Mouse (Mus musculus) G1E (cell line): ENCODE results near the gene Fcer2a. TPM values are rescaled to one million over a fixed set of nuclear protein-coding genes. Genes with fewer than 3 reads are reported as not detected.

Experiments
- ATAC-seq: 2 replicates; pipeline ENCODE4 v1.8.0; 2016; ENCODE audit warnings: mild to moderate bottlenecking; ENCODE audit not compliant: insufficient number of reproducible peaks, poor library complexity, low FRiP score, severe bottlenecking; ENCODE audit errors: extremely low read depth
- DNase-seq: peaks from one replicate; pipeline ENCODE4 v3.0.0; 2012; ENCODE audit warnings: low spot score
- H3K27me3 ChIP-seq: 2 replicates; pipeline ENCODE4 v1.6.1; 2012; ENCODE audit warnings: mild to moderate bottlenecking, low read length, inconsistent platforms; ENCODE audit not compliant: insufficient read depth
- H3K36me3 ChIP-seq: replicated peaks from 2 replicates; pipeline ENCODE3; 2012; ENCODE audit warnings: mild to moderate bottlenecking, inconsistent platforms
- H3K4me1 ChIP-seq: 2 replicates; pipeline ENCODE4 v1.6.1; 2012; ENCODE audit warnings: low read depth, low read length, inconsistent platforms, mixed read lengths; ENCODE audit not compliant: insufficient read depth
- H3K4me3 ChIP-seq: 2 replicates; pipeline ENCODE4 v1.5.1; 2012; ENCODE audit warnings: low read depth, mild to moderate bottlenecking, inconsistent platforms, low read length, moderate library complexity, mixed read lengths
- H3K9me3 ChIP-seq: replicated peaks from 2 replicates; pipeline ENCODE4 v1.6.1; 2012; ENCODE audit warnings: inconsistent platforms
- CTCF ChIP-seq: IDR thresholded peaks from 2 replicates; pipeline ENCODE4 v1.5.1; 2012; ENCODE audit warnings: low read depth, low read length, inconsistent platforms, mixed read lengths
- GATA1 ChIP-seq: IDR thresholded peaks from 2 replicates; pipeline ENCODE4 v1.6.1; 2012; ENCODE audit warnings: borderline replicate concordance, low read length, inconsistent platforms, mixed read lengths
- GATA2 ChIP-seq: IDR thresholded peaks from 2 replicates; pipeline ENCODE4 v1.6.1; 2012; ENCODE audit warnings: low read depth, low read length, inconsistent platforms, borderline replicate concordance
- POLR2AphosphoS5 ChIP-seq: IDR thresholded peaks from 2 replicates; pipeline ENCODE4 v1.6.1; 2012; ENCODE audit warnings: low read depth, low read length, inconsistent platforms; ENCODE audit not compliant: insufficient replicate concordance
- TAL1 ChIP-seq: conservative IDR thresholded peaks from 2 replicates; pipeline ENCODE4 v1.6.1; 2012; ENCODE audit warnings: low read depth, low read length, inconsistent platforms, mixed read lengths
- polyA plus RNA-seq: library from polyadenylated mRNA; stranded (reverse); fragments of >175 nt; gene quantifications from 2 replicates; pipeline ENCODE4 v1.2.3, GENCODE M21; 2012
- total RNA-seq, 2 experiments: library from RNA; stranded (forward) in 1 of 2; stranded (reverse) in 1 of 2; fragments of 200-1000 nt in 1 of 2; fragments of >200 nt in 1 of 2; fragmentation: Nextera tagmentation in 1 of 2; gene quantifications; 2 replicates each; pipeline ENCODE4 v1.2.3; 2014 to 2017

The Fcer2a gene
- total and polyA plus RNA-seq, 3 experiments = not detected

DNA sequence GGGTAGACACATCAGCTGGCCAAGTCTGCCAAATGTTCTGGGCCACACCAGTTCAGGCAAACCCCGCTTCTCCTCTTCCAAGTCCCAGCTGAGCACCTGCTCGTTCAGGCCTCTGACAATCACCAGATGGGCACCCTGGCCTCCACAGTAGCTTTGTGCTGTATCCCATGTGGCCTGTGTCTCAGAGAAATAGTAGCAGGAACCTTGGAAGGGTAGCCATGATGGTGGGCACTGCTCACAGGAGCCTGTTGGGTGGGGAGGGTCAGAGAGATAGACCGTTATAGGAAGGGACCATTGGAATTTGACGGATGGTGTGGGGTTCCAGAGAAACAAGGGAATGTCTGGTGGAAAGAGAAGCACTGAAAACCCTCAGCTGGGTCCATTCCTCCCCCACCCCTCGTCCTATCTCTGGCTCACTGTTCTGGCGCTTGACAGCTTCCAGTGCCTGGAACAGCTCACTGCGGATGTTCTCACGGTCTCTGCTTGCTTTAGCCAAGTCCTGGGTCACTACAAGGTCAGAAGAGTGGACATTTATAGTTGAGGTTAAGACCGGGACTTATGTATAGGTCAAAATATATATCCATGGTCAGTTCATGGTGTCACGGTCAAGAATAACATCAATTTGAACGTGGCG, 23.5 kb upstream of the Fcer2a start:
- H3K4me3 ChIP-seq = no peak overlapping the region
- H3K4me1 ChIP-seq = no peaks in the 10 kb centered on the region
- H3K9me3 ChIP-seq = no peaks in the 10 kb centered on the region
- ATAC-seq = no peak
- peaks cover 3% of the 10 kb centered on the region; the same call in 1 of the 2 replicates for H3K27me3 ChIP-seq
- TF ChIP-seq TAL1 (no peak), GATA1 (no peak), POLR2AphosphoS5 (no peak), GATA2 (no peak), CTCF (no peak)
- no peak for DNase-seq
- H3K36me3 ChIP-seq = no peaks in the 10 kb centered on the region

DNA sequence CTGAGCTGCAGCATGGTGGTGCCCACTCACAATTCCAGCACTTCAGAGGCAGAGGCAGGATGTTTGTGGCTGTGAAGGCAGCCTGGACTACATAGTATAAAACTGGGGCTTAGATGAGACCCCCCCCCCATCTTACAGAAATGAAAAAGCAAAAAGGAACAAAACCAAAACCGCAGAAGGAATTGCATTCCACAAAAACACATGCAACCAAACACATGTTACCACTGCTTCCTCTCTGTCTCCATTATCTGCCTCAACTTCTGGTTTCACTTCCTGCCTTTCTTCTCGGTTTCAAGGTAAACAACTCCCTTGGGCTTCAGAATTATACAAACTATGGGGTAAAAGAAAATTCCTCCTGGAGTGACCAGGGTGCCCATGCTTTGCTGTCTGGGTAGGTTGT, 17.7 kb upstream of the Fcer2a start:
- H3K36me3 ChIP-seq = no peaks in the 10 kb centered on the region
- H3K4me1 ChIP-seq = no peaks in the 10 kb centered on the region
- H3K9me3 ChIP-seq = no peaks in the 10 kb centered on the region
- no peak for TF ChIP-seq TAL1
- no peak for TF ChIP-seq CTCF
- no peak for TF ChIP-seq POLR2AphosphoS5
- no peak for TF ChIP-seq GATA2
- TF ChIP-seq GATA1 = no peak
- H3K27me3 ChIP-seq = 0 out of 2 replicates have a peak, but pooled peaks cover 4% of the 10 kb centered on the region
- DNase-seq (no peak), ATAC-seq (peak; percentile 34; the same call in 1 of the 2 replicates)
- no peak overlapping the region for H3K4me3 ChIP-seq

- DNase-seq = no peak
- Histone ChIP-seq H3K36me3 (no peaks in the 10 kb centered on the region), H3K4me3 (no peak overlapping the region), H3K4me1 (no peaks in the 10 kb centered on the region), H3K9me3 (no peaks in the 10 kb centered on the region), H3K27me3 (0 out of 2 replicates have a peak, but pooled peaks cover 4% of the 10 kb centered on the region)
- ATAC-seq = no peak
- TF ChIP-seq GATA1 (no peak), TAL1 (no peak), POLR2AphosphoS5 (no peak), CTCF (no peak), GATA2 (no peak)
These were observed 16.3 kb upstream of the Fcer2a start for GRCm38 (mm10) chr8:3710312-3710711.

DNA sequence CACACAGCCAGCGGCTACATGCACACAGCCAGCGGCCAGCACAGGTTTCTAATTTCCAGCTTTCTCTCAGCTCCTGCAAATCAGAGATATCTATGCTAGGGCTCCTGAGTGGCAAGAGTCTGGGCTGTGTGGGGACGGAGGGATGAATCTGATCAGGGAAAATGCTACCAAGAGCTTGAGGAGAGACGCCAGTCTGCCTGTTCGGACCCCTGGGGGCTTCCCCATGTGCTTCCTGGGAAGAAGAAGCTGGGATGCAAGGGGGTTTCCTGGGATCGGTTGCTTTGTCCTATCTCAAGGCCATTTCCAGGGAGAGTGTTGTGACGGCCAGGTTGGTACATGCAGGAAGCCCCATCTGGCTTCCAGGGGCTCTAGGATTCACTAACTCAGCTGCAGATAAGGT, 13.6 kb upstream of the Fcer2a start:
- DNase-seq (no peak), ATAC-seq (no peak)
- H3K36me3 ChIP-seq = no peaks in the 10 kb centered on the region
- H3K4me1 ChIP-seq = no peaks in the 10 kb centered on the region
- TF ChIP-seq GATA1 = no peak
- no peak for TF ChIP-seq CTCF
- TF ChIP-seq TAL1 = no peak
- no peak for TF ChIP-seq GATA2
- TF ChIP-seq POLR2AphosphoS5 = no peak
- 0 out of 2 replicates have a peak, but pooled peaks cover 4% of the 10 kb centered on the region for H3K27me3 ChIP-seq
- H3K9me3 ChIP-seq = no peaks in the 10 kb centered on the region
- H3K4me3 ChIP-seq = no peak overlapping the region

GRCm38 (mm10) chr8:3705711-3706110, 11.7 kb upstream of the Fcer2a start:
- Histone ChIP-seq H3K4me3 (no peak overlapping the region), H3K27me3 (0 out of 2 replicates have a peak, but pooled peaks cover 4% of the 10 kb centered on the region), H3K36me3 (no peaks in the 10 kb centered on the region), H3K9me3 (no peaks in the 10 kb centered on the region), H3K4me1 (no peaks in the 10 kb centered on the region)
- no peak for ATAC-seq
- no peak for DNase-seq
- TF ChIP-seq CTCF = no peak
- TF ChIP-seq POLR2AphosphoS5 = no peak
- TF ChIP-seq GATA1 = no peak
- no peak for TF ChIP-seq GATA2
- TF ChIP-seq TAL1 = no peak

- no peak for DNase-seq
These were observed 7.5 kb upstream of the Fcer2a start for GRCm38 (mm10) chr8:3701491-3701890.

More at GRCm38 (mm10) chr8:3701491-3701890, 7.5 kb upstream of the Fcer2a start:
- ATAC-seq = no peak
- Histone ChIP-seq H3K27me3 (no peaks in the 10 kb centered on the region), H3K36me3 (no peaks in the 10 kb centered on the region), H3K9me3 (peaks cover 9% of the 10 kb centered on the region), H3K4me3 (no peak overlapping the region), H3K4me1 (no peaks in the 10 kb centered on the region)
- TF ChIP-seq CTCF (no peak), TAL1 (no peak), POLR2AphosphoS5 (no peak), GATA1 (no peak), GATA2 (no peak)
